Mouse (Mus musculus) forebrain, embryonic 11.5 days (tissue): ENCODE measurements around the gene Taar8b. TPM values are rescaled to one million over a fixed set of nuclear protein-coding genes. Genes with fewer than 3 reads are reported as not detected.
"Not testable (repeated sequence)": the region's sequence is repeated elsewhere in the genome, so short reads cannot be mapped to it uniquely, and the experiment has no call there.

Source experiments
- ATAC-seq: fragments of 200-750 bp; cut with Nextera tagmentation; replicated peaks from 2 replicates; pipeline ENCODE4 v1.8.0; 2017; ENCODE audit warnings: moderate TSS enrichment; ENCODE audit not compliant: low FRiP score
- DNase-seq: peaks from one replicate; pipeline ENCODE4 v3.0.0-alpha.2; 2017; ENCODE audit warnings: low spot score
- H3K27ac ChIP-seq: fragments of 300-500 bp; sonication (generic); 2 replicates; pipeline ENCODE4 v1.5.1; 2014; ENCODE audit warnings: low read depth, low read length
- H3K27me3 ChIP-seq: fragments of 300-500 bp; sonication (generic); 2 replicates; pipeline ENCODE4 v1.6.1; 2014; ENCODE audit warnings: mild to moderate bottlenecking, low read length, mixed read lengths; ENCODE audit not compliant: control insufficient read depth, insufficient read depth
- H3K36me3 ChIP-seq: fragments of 300-500 bp; sonication (generic); 2 replicates; pipeline ENCODE4 v1.6.1; 2014; ENCODE audit warnings: mild to moderate bottlenecking, low read length, moderate library complexity, mixed read lengths; ENCODE audit not compliant: control insufficient read depth, insufficient read depth
- H3K4me1 ChIP-seq: fragments of 300-500 bp; sonication (generic); replicated peaks from 2 replicates; pipeline ENCODE4 v1.6.1; 2014; ENCODE audit warnings: low read length, mixed read lengths; ENCODE audit not compliant: control insufficient read depth, insufficient read depth
- H3K4me2 ChIP-seq: fragments of 300-500 bp; sonication (generic); 2 replicates; pipeline ENCODE4 v1.6.1; 2014; ENCODE audit warnings: low read depth, mild to moderate bottlenecking, low read length, moderate library complexity, mixed read lengths; ENCODE audit not compliant: severe bottlenecking
- H3K4me3 ChIP-seq: fragments of 300-500 bp; sonication (generic); 2 replicates; pipeline ENCODE4 v1.5.1; 2014; ENCODE audit warnings: low read depth, low read length
- H3K9ac ChIP-seq: fragments of 300-500 bp; sonication (generic); 2 replicates; pipeline ENCODE4 v1.6.1; 2014; ENCODE audit warnings: low read length
- H3K9me3 ChIP-seq: fragments of 300-500 bp; sonication (generic); 2 replicates; pipeline ENCODE4 v1.6.1; 2016; ENCODE audit warnings: low read length, mixed read lengths; ENCODE audit not compliant: control insufficient read depth
- WGBS: fragments of 180-500 bp; shearing (Covaris S2); extraction: QIAGEN DNeasy Blood & Tissue Kit; methylation state at CpG from one replicate; pipeline ENCODE4 v1.1.7; 2014; 5-methylcytosine and 5-hydroxymethylcytosine counted together
- polyA plus RNA-seq: library from polyadenylated mRNA; unstranded; fragments of >200 nt; fragmentation: Nextera tagmentation; extraction: Ambion mirVana; gene quantifications from 2 replicates; pipeline ENCODE4 v1.2.1, GENCODE M21; 2014

The Taar8b gene
- polyA plus RNA-seq, 1 experiment from 2014 or later, result not detected

GRCm38 (mm10) chr10:24108236-24108635, 16.1 kb upstream of the Taar8b start:
- 37% methylated on average over 3 of the region's 3 CpGs for WGBS
- no peak overlapping the region for H3K4me2 ChIP-seq
- H3K9me3 ChIP-seq, result no peaks in the 10 kb centered on the region
- no peak overlapping the region for H3K27ac ChIP-seq
- no peaks in the 10 kb centered on the region for H3K36me3 ChIP-seq
- DNase-seq, result no peak
- no peak overlapping the region for H3K4me3 ChIP-seq
- no peaks in the 10 kb centered on the region for H3K27me3 ChIP-seq
- no peak overlapping the region for H3K9ac ChIP-seq
- no peaks in the 10 kb centered on the region for H3K4me1 ChIP-seq
- ATAC-seq, result no peak

GRCm38 (mm10) chr10:24107747-24108146, 15.7 kb upstream of the Taar8b start:
- DNase-seq (no peak), ATAC-seq (no peak)
- WGBS, result 56% methylated on average over 5 of the region's 5 CpGs

GRCm38 (mm10) chr10:24103299-24103698, 11.2 kb upstream of the Taar8b start:
- H3K9me3 ChIP-seq, H3K4me3 ChIP-seq, H3K4me1 ChIP-seq, H3K27ac ChIP-seq, DNase-seq, H3K27me3 ChIP-seq, H3K4me2 ChIP-seq, H3K9ac ChIP-seq, H3K36me3 ChIP-seq, ATAC-seq: not testable (repeated sequence)
- WGBS, result 50% methylated on average over 1 of the region's 1 CpGs

More at GRCm38 (mm10) chr10:24107747-24108146, 15.7 kb upstream of the Taar8b start:
- H3K4me3 ChIP-seq, result no peak overlapping the region
- H3K27me3 ChIP-seq, result no peaks in the 10 kb centered on the region
- no peak overlapping the region for H3K4me2 ChIP-seq
- H3K27ac ChIP-seq, result no peak overlapping the region
- H3K4me1 ChIP-seq, result no peaks in the 10 kb centered on the region
- no peak overlapping the region for H3K9ac ChIP-seq
- no peaks in the 10 kb centered on the region for H3K9me3 ChIP-seq
- no peaks in the 10 kb centered on the region for H3K36me3 ChIP-seq

GRCm38 (mm10) chr10:24101812-24102211, 9.7 kb upstream of the Taar8b start, which contains the start of gene Taar8c:
TSS of gene Taar8c (minus strand) at chr10:24101912.
- not testable (repeated sequence) for H3K4me2 ChIP-seq, DNase-seq, H3K27me3 ChIP-seq, H3K9me3 ChIP-seq, H3K27ac ChIP-seq, ATAC-seq, H3K9ac ChIP-seq, H3K4me3 ChIP-seq, H3K4me1 ChIP-seq, H3K36me3 ChIP-seq
- 82% methylated on average over 1 of the region's 3 CpGs for WGBS

GRCm38 (mm10) chr10:24097010-24097409, 4.9 kb upstream of the Taar8b start:
- DNase-seq, H3K4me2 ChIP-seq, H3K27ac ChIP-seq, H3K4me3 ChIP-seq, H3K4me1 ChIP-seq, H3K9ac ChIP-seq, H3K27me3 ChIP-seq, ATAC-seq, H3K36me3 ChIP-seq, H3K9me3 ChIP-seq: not testable (repeated sequence)
- WGBS, result 66% methylated on average over 2 of the region's 2 CpGs

- H3K4me1 ChIP-seq, result no peaks in the 10 kb centered on the region
- no peak overlapping the region for H3K9ac ChIP-seq
- H3K27me3 ChIP-seq, result no peaks in the 10 kb centered on the region
- no peaks in the 10 kb centered on the region for H3K9me3 ChIP-seq
- WGBS, result 96% methylated on average over 2 of the region's 2 CpGs
- no peaks in the 10 kb centered on the region for H3K36me3 ChIP-seq
- ATAC-seq, result no peak
- no peak overlapping the region for H3K27ac ChIP-seq
- no peak for DNase-seq
- H3K4me3 ChIP-seq, result no peak overlapping the region
- H3K4me2 ChIP-seq, result no peak overlapping the region
Observed at GRCm38 (mm10) chr10:24087168-24087567, 4.9 kb downstream of the Taar8b start.

- no peaks in the 10 kb centered on the region for H3K9me3 ChIP-seq
- WGBS, result 90% methylated on average over 5 of the region's 5 CpGs
- no peak overlapping the region for H3K4me3 ChIP-seq
- DNase-seq (no peak), ATAC-seq (no peak)
- no peaks in the 10 kb centered on the region for H3K4me1 ChIP-seq
- no peaks in the 10 kb centered on the region for H3K27me3 ChIP-seq
- H3K9ac ChIP-seq, result no peak overlapping the region
- H3K36me3 ChIP-seq, result no peaks in the 10 kb centered on the region
- H3K4me2 ChIP-seq, result no peak overlapping the region
- H3K27ac ChIP-seq, result no peak overlapping the region
Observed at GRCm38 (mm10) chr10:24086555-24086954, 5.5 kb downstream of the Taar8b start.

- no peak overlapping the region for H3K4me2 ChIP-seq
- DNase-seq (no peak), ATAC-seq (no peak)
- no peaks in the 10 kb centered on the region for H3K36me3 ChIP-seq
- H3K27ac ChIP-seq, result no peak overlapping the region
- no peak overlapping the region for H3K9ac ChIP-seq
- H3K4me1 ChIP-seq, result no peaks in the 10 kb centered on the region
- no peaks in the 10 kb centered on the region for H3K27me3 ChIP-seq
- 57% methylated on average over 5 of the region's 5 CpGs for WGBS
- H3K9me3 ChIP-seq, result no peaks in the 10 kb centered on the region
- no peak overlapping the region for H3K4me3 ChIP-seq
Observed at GRCm38 (mm10) chr10:24085936-24086335, 6.2 kb downstream of the Taar8b start.

GRCm38 (mm10) chr10:24080166-24080565, 11.9 kb downstream of the Taar8b start:
- ATAC-seq, result peak; percentile 36; the same call in 1 of the 2 replicates
- H3K9ac ChIP-seq, result no peak overlapping the region
- no peak overlapping the region for H3K27ac ChIP-seq
- H3K4me2 ChIP-seq, result no peak overlapping the region
- H3K9me3 ChIP-seq, result no peaks in the 10 kb centered on the region
- no peaks in the 10 kb centered on the region for H3K36me3 ChIP-seq
- no peak overlapping the region for H3K4me3 ChIP-seq
- WGBS, result 42% methylated on average over 3 of the region's 3 CpGs
- H3K4me1 ChIP-seq, result no peaks in the 10 kb centered on the region
- no peaks in the 10 kb centered on the region for H3K27me3 ChIP-seq
- no peak for DNase-seq
